Mouse (Mus musculus) liver, adult 2 months (tissue): Measurements from ENCODE around the gene Insyn1. TPM values are rescaled to one million over a fixed set of nuclear protein-coding genes. Genes with fewer than 3 reads are reported as not detected.

Experiments used
- DNase-seq: peaks from one replicate; pipeline ENCODE4 v3.0.0-alpha.2; 2011; ENCODE audit warnings: low read depth, low spot score; ENCODE audit errors: extremely low read depth
- H3K27ac ChIP-seq: fragments of 200-500 bp; replicated peaks from 2 replicates; pipeline ENCODE4 v1.5.1; 2012; ENCODE audit warnings: low read depth, mild to moderate bottlenecking, control low read depth, inconsistent platforms, low read length; ENCODE audit not compliant: insufficient read depth
- H3K27me3 ChIP-seq: fragments of 200-500 bp; 2 replicates; pipeline ENCODE4 v1.6.1; 2012; ENCODE audit warnings: mild to moderate bottlenecking, moderate library complexity, low read length, inconsistent platforms; ENCODE audit not compliant: control insufficient read depth, insufficient read depth
- H3K36me3 ChIP-seq: fragments of 200-500 bp; 2 replicates; pipeline ENCODE4 v1.6.1; 2012; ENCODE audit warnings: low read length, inconsistent platforms; ENCODE audit not compliant: control insufficient read depth, insufficient read depth
- H3K4me1 ChIP-seq: fragments of 200-500 bp; 2 replicates; pipeline ENCODE4 v1.6.1; 2011; ENCODE audit warnings: low read length; ENCODE audit not compliant: control insufficient read depth, insufficient read depth
- H3K4me3 ChIP-seq: fragments of 200-500 bp; 2 replicates; pipeline ENCODE4 v1.5.1; 2011; ENCODE audit warnings: low read depth, mild to moderate bottlenecking, control low read depth, low read length, moderate library complexity; ENCODE audit not compliant: insufficient read depth
- H3K79me2 ChIP-seq: fragments of 200-500 bp; 2 replicates; pipeline ENCODE4 v1.6.1; 2012; ENCODE audit warnings: inconsistent platforms, mild to moderate bottlenecking, low read length, moderate library complexity; ENCODE audit not compliant: control insufficient read depth, insufficient read depth
- H3K9ac ChIP-seq: fragments of 200-500 bp; 2 replicates; pipeline ENCODE4 v1.6.1; 2012; ENCODE audit warnings: low read depth, mild to moderate bottlenecking, control low read depth, inconsistent platforms, low read length
- CTCF ChIP-seq: fragments of 200-500 bp; IDR thresholded peaks from 2 replicates; pipeline ENCODE4 v1.5.1; 2011; ENCODE audit warnings: low read depth, low read length, control low read depth
- POLR2A ChIP-seq: fragments of 200-500 bp; IDR thresholded peaks from 2 replicates; pipeline ENCODE4 v1.6.1; 2011; ENCODE audit warnings: low read length, control low read depth; ENCODE audit not compliant: insufficient read depth; ENCODE audit errors: extremely low read depth
- WGBS: fragments of 180-500 bp; shearing (Covaris S2); methylation state at CpG from one replicate; pipeline ENCODE4 v1.1.7; 2018; 5-methylcytosine and 5-hydroxymethylcytosine counted together
- polyA plus RNA-seq: library from polyadenylated mRNA; depleted of rRNA; stranded (reverse); fragments of >200 nt; gene quantifications from 2 replicates; pipeline ENCODE4 v1.2.3, GENCODE M21; 2012
- total RNA-seq: library from RNA; depleted of rRNA; stranded (reverse); fragments of >200 nt; gene quantifications from 2 replicates; pipeline ENCODE4 v1.2.3, GENCODE M21; 2014

Gene Insyn1
- total and polyA plus RNA-seq, 2 experiments = 0.09 TPM; not detected in 1

DNA sequence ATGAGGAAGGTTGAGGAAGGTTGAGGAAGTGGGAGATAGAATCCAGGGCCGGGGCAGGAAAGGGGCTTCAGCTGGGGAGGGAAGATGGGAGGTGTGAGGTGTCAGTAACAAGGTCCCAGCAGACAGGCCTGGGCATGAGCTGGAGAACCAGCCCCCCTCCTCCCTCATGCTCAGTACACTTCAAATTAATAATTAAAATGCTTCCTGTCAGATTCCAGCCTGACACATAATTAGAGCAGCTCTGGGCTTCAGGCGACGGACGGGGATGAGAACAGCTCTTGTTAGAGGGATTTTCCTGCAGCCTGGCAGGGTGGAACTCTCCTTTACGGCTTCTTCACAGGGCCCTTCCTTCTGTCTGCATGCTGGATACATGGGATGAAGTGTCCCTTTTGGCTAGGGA, 25.3 kb downstream of the Insyn1 start:
- Histone ChIP-seq H3K4me3 (no peak overlapping the region), H3K4me1 (peaks cover 6% of the 10 kb centered on the region; the same call in 1 of the 2 replicates), H3K79me2 (no peaks in the 10 kb centered on the region), H3K27me3 (no peaks in the 10 kb centered on the region), H3K36me3 (no peaks in the 10 kb centered on the region), H3K9ac (no peak overlapping the region), H3K27ac (no peak overlapping the region)
- 84% methylated on average over 5 of the region's 5 CpGs for WGBS
- DNase-seq = no peak
- TF ChIP-seq CTCF (no peak), POLR2A (no peak)

DNA sequence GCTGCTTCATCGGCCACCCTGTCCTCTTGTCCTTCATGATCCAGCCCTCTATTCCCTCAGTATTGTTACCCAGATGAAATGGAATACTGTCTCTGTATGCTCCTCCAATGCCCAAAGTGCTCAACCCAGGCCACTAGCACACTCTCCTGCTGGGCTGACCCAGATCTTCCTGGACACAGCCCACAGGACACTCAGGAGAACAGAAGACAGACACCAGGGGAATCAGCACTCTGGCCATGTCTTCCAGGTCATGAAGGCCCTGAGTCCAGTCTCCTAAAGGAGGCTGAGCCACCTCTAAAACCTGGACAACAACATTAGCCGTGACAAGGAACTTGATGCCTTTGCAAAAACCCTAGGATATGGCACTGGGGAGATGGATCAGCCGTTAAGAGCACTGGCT, 28.1 kb downstream of the Insyn1 start:
- no peak overlapping the region for H3K27ac ChIP-seq
- no peak overlapping the region for H3K4me3 ChIP-seq
- H3K79me2 ChIP-seq = no peaks in the 10 kb centered on the region
- H3K9ac ChIP-seq = no peak overlapping the region
- no peak for TF ChIP-seq CTCF
- no peak for TF ChIP-seq POLR2A
- H3K36me3 ChIP-seq = no peaks in the 10 kb centered on the region
- H3K4me1 ChIP-seq = peaks cover 8% of the 10 kb centered on the region; the same call in 1 of the 2 replicates
- DNase-seq = no peak
- no peaks in the 10 kb centered on the region for H3K27me3 ChIP-seq
- 90% methylated on average over 3 of the region's 3 CpGs for WGBS

DNA sequence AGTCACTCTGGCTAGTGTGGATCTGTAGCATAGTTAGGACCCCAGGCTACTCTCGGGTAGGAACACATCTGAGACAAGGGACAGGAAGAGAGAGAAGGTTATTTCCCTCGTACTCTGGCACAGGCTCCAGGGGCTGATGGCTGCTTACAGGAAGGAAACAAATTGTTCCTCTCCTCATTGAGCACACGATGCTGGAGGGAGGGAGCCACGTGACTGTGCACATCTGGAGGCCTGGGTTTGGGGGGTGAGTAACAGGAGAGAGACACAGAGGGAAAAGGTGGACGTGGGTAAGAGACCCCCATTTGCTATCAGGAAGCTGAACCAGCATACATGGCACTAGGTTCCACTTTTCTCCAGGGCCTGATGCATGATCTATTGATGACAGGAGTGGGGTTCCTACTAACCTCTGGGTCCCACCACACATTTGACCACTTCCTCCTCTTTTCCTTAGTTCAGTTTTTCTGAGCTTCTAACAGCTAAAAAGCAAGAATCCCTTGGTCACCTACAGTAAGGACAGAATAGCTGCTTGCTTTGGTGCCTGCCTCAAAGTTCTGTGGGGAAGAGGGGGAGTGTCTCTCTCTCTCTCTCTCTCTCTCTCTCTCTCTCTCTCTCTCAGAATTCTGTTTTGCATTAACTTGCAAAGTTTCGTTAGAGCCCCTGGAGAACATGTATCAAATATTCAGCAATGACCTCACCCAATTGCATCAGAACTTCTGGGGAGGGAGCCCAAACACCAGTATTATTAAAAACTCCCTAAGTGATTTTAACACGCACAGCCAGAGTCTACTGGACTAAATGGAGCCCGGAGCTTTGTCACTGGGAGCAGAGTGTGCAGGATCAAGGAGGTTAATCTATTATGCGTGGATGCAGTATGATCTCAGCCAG, 29.7 kb downstream of the Insyn1 start:
- H3K4me1 ChIP-seq = peaks cover 13% of the 10 kb centered on the region; the same call in 1 of the 2 replicates
- no peaks in the 10 kb centered on the region for H3K79me2 ChIP-seq
- no peak overlapping the region for H3K9ac ChIP-seq
- H3K27me3 ChIP-seq = no peaks in the 10 kb centered on the region
- DNase-seq = no peak
- no peak overlapping the region for H3K4me3 ChIP-seq
- 50% methylated on average over 9 of the region's 9 CpGs for WGBS
- H3K36me3 ChIP-seq = no peaks in the 10 kb centered on the region
- H3K27ac ChIP-seq = no peak overlapping the region
- no peak for TF ChIP-seq POLR2A
- no peak for TF ChIP-seq CTCF

DNA sequence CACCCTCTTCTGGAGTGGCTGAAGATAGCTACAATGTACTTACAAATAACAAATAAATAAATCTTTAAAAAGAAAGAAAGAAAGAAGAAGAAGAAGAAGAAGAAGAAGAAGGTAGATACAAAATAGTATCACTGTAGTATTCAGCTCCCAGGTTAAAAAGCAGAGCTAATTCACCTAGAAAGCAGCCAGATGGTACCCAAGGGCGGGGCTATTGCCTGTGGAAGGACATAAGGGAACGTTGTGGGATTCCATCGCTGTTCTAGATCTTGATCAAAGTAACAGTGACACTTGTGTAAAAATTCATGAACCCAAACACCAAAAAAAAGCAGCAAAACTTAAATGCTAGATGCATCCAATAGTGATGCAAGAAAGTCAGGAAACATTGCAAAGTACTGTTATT, 31.6 kb downstream of the Insyn1 start:
- Histone ChIP-seq H3K27me3 (no peaks in the 10 kb centered on the region), H3K27ac (no peak overlapping the region), H3K9ac (no peak overlapping the region), H3K4me1 (peaks cover 13% of the 10 kb centered on the region; the same call in 1 of the 2 replicates), H3K36me3 (no peaks in the 10 kb centered on the region), H3K79me2 (no peaks in the 10 kb centered on the region), H3K4me3 (no peak overlapping the region)
- TF ChIP-seq POLR2A (no peak), CTCF (no peak)
- WGBS = 87% methylated on average over 3 of the region's 3 CpGs
- DNase-seq = no peak

DNA sequence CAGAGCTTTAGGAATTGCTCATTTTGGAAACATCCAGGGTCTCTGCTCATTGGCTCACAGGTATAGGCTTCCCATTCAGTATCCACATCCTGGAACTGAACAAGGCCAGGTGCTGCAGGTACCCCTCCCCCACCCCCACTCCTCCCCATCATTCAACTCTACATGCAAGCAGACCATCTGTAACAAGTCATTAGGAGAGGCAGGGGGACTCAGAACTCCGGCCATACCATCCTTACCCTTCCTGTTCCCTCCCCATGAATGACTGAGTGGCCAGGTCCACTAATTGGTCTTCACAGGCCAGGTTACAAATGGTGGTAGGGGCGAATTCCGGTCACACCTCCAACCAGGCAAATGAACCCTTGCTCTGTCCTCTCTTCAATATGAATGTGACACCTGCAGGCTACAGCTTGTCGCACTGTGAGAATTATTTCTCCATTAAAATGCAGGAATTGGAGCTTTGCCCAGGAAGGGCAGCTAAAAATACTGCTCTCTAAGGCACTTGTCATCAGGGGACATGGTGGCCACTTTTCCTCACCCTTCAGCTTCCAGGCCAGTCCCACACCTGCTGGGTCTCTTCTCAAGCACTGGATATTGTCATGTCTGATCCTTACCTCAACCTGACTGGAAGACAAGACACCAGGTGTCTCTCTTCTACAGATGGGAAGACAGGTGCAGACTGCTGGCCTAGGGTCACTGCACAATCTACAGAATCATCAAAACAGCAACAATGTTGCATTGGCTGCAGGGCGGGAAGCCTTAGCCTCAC, 32.6 kb downstream of the Insyn1 start:
- Histone ChIP-seq H3K79me2 (no peaks in the 10 kb centered on the region), H3K4me3 (no peak overlapping the region), H3K4me1 (peaks cover 13% of the 10 kb centered on the region; the same call in 1 of the 2 replicates), H3K27ac (no peak overlapping the region), H3K9ac (no peak overlapping the region), H3K27me3 (no peaks in the 10 kb centered on the region), H3K36me3 (no peaks in the 10 kb centered on the region)
- no peak for DNase-seq
- 88% methylated on average over 5 of the region's 5 CpGs for WGBS
- TF ChIP-seq POLR2A (no peak), CTCF (no peak)
